In genomic region chr4:135839293-135840011, GRCm38 (mm10) we compare ENCODE assay signal across 16 mouse cellular contexts. TPM values are rescaled to one million over a fixed set of nuclear protein-coding genes. Genes with fewer than 3 reads are reported as not detected.
DNase-seq lines count a peak whose midpoint lies in the region; ATAC-seq and TF ChIP-seq lines count a peak whose summit lies in the region.
"Had no signal": no experiment of that assay in that cellular context is flagged by ENCODE, and none has a peak within 500 bp of the region (broad histone marks: within the 10 kb centered on the region; RNA-seq: fewer than 3 reads in every experiment).

No protein-coding gene starts in this region.

- H3K36me3 ChIP-seq in testis, adult 2 months (ENCODE audit: control insufficient read depth, insufficient read depth, low read length) = no peaks in the 10 kb centered on the region
- no peaks in the 10 kb centered on the region for H3K36me3 ChIP-seq in heart, embryonic 15.5 days
- H3K36me3 ChIP-seq: liver, embryonic 12.5 days; lung, embryonic 15.5 days; midbrain, embryonic 13.5 days had no signal

- peak; percentile 44 for DNase-seq in gastrocnemius, postnatal 25 days
- DNase-seq in gastrocnemius, postnatal 4 days (ENCODE audit: low spot score in 2 of 2) = no peak
- no peak for DNase-seq in testis, postnatal 10 days (ENCODE audit: low spot score)
- no peak for DNase-seq in c-Kit-positive CD71-positive TER-119-positive erythroid progenitor cells, embryonic 14.5 days (ENCODE audit: low spot score)
- DNase-seq in adrenal gland, adult 2 months = no peak
- DNase-seq: adrenal gland, postnatal 25 days; cerebellum, adult 9-10 months; kidney, adult 8-10 months; layer of hippocampus, postnatal 36 days had no signal

- TF ChIP-seq CTCF in testis, adult 2 months (IDR thresholded peaks at IDR 0.05; ENCODE audit: control insufficient read depth, insufficient read depth, insufficient replicate concordance, low read depth, low read length) = no peak

- TF ChIP-seq POLR2A in testis, adult 2 months (IDR thresholded peaks at IDR 0.05; ENCODE audit: control insufficient read depth, low read depth, low read length) = no peak

- H3K4me3 ChIP-seq in testis, adult 2 months (ENCODE audit: control insufficient read depth, low read depth, low read length) = no peak overlapping the region
- H3K4me3 ChIP-seq in heart, embryonic 15.5 days = no peak overlapping the region
- H3K4me3 ChIP-seq: liver, embryonic 12.5 days; lung, embryonic 15.5 days; midbrain, embryonic 13.5 days had no signal

- peak; percentile 72 for ATAC-seq in heart, embryonic 15.5 days (replicated peaks; ENCODE audit: insufficient number of reproducible peaks, insufficient read depth, low FRiP score, low read depth)
- ATAC-seq: activated CD4-positive, CD25-positive, alpha-beta regulatory T cell, adult 4 months; liver, embryonic 12.5 days; midbrain, embryonic 13.5 days; Patski had no signal

- peaks cover 17% of the 10 kb centered on the region for H3K4me1 ChIP-seq in testis, adult 2 months (ENCODE audit: control insufficient read depth, insufficient read depth, low read length)
- peaks cover 23% of the 10 kb centered on the region for H3K4me1 ChIP-seq in heart, embryonic 15.5 days (replicated peaks)
- H3K4me1 ChIP-seq: liver, embryonic 12.5 days; lung, embryonic 15.5 days; midbrain, embryonic 13.5 days had no signal

- 44% methylated on average over 21 of the region's 21 CpGs for WGBS in heart, embryonic 15.5 days

- H3K27ac ChIP-seq in testis, adult 2 months (ENCODE audit: control insufficient read depth, insufficient read depth, low read depth, low read length) = peak overlapping the region; percentile 47
- peak overlapping the region; percentile 91 for H3K27ac ChIP-seq in heart, embryonic 15.5 days
- H3K27ac ChIP-seq: liver, embryonic 12.5 days; lung, embryonic 15.5 days; midbrain, embryonic 13.5 days had no signal

- H3K9me3 ChIP-seq in heart, embryonic 15.5 days (replicated peaks) = no peaks in the 10 kb centered on the region
- H3K9me3 ChIP-seq: liver, embryonic 12.5 days; lung, embryonic 15.5 days; midbrain, embryonic 13.5 days had no signal

- 0 out of 2 replicates have a peak overlapping the region, but pooled peaks have one; percentile 21 for H3K9ac ChIP-seq in heart, embryonic 15.5 days
- H3K9ac ChIP-seq: liver, embryonic 12.5 days; lung, embryonic 15.5 days; midbrain, embryonic 13.5 days had no signal

- no peaks in the 10 kb centered on the region for H3K27me3 ChIP-seq in testis, adult 2 months (ENCODE audit: control insufficient read depth, insufficient read depth, low read length)
- H3K27me3 ChIP-seq in heart, embryonic 15.5 days = no peaks in the 10 kb centered on the region
- H3K27me3 ChIP-seq: lung, embryonic 15.5 days; midbrain, embryonic 13.5 days; Patski had no signal

- H3K4me2 ChIP-seq in heart, embryonic 15.5 days = peak overlapping the region; percentile 36
- H3K4me2 ChIP-seq: liver, embryonic 12.5 days; lung, embryonic 15.5 days; midbrain, embryonic 13.5 days had no signal

RNA-seq across cellular contexts. Expression of gene Srsf10, which starts 16.1 kb away (rescaled TPM):
- total RNA-seq in gastrocnemius, postnatal 25 days (2021) = 10 to 100 TPM; 22.6 to 25.2 TPM
- total RNA-seq in gastrocnemius, postnatal 4 days (2021) = 10 to 100 TPM; 61.0 to 86.0 TPM
- polyA plus RNA-seq in testis, adult 2 months (2012; rRNA removed) = 72.8 and 76.8 TPM in 2 replicates
- polyA plus RNA-seq in heart, embryonic 15.5 days (2015; fragmentation: Nextera tagmentation; extraction: Ambion mirVana) = 127 and 131 TPM in 2 replicates
- total RNA-seq in adrenal gland, adult 2 months (2021) = 100 to 1,000 TPM in 1 of 2 experiments, 10 to 100 TPM in 1; 84.2 to 139 TPM
- 111 and 117 TPM in 2 replicates for polyA plus RNA-seq in adrenal gland, adult 2 months (2012; rRNA removed)

RNA-seq across cellular contexts. Expression of gene Pnrc2, which starts 34.2 kb away (rescaled TPM):
- 10 to 100 TPM; 25.7 to 36.4 TPM for total RNA-seq in gastrocnemius, postnatal 25 days (2021)
- total RNA-seq in gastrocnemius, postnatal 4 days (2021) = 10 to 100 TPM; 76.6 to 91.3 TPM
- 6.4 and 7.4 TPM in 2 replicates for polyA plus RNA-seq in testis, adult 2 months (2012; rRNA removed)
- 123 and 130 TPM in 2 replicates for polyA plus RNA-seq in heart, embryonic 15.5 days (2015; fragmentation: Nextera tagmentation; extraction: Ambion mirVana)
- 100 to 1,000 TPM in 1 of 2 experiments, 10 to 100 TPM in 1; 99.4 to 128 TPM for total RNA-seq in adrenal gland, adult 2 months (2021)
- polyA plus RNA-seq in adrenal gland, adult 2 months (2012; rRNA removed) = 5.5 and 8.6 TPM in 2 replicates

RNA-seq across cellular contexts. Expression of gene Cnr2, which starts 55.7 kb away (rescaled TPM):
- under 1 TPM; 0.08 to 0.10 TPM for total RNA-seq in gastrocnemius, postnatal 25 days (2021)
- under 1 TPM; 0.65 to 0.78 TPM for total RNA-seq in gastrocnemius, postnatal 4 days (2021)
- polyA plus RNA-seq in testis, adult 2 months (2012; rRNA removed) = 0.38 and 0.51 TPM in 2 replicates
- 0.49 and 0.55 TPM in 2 replicates for polyA plus RNA-seq in heart, embryonic 15.5 days (2015; fragmentation: Nextera tagmentation; extraction: Ambion mirVana)
- 1 to 10 TPM in 1 of 2 experiments, under 1 TPM in 1; 0.92 to 2.5 TPM for total RNA-seq in adrenal gland, adult 2 months (2021)
- 1.8 and 2.1 TPM in 2 replicates for polyA plus RNA-seq in adrenal gland, adult 2 months (2012; rRNA removed)
